Mouse (Mus musculus) CH12.LX (cell line): Measurements from ENCODE around the gene Kntc1.

ENCODE experiments used
- BHLHE40 ChIP-seq: IDR thresholded peaks from 2 replicates; pipeline ENCODE4 v1.6.1; 2011; ENCODE audit warnings: mild to moderate bottlenecking, low read depth, low read length, improper control_type of control experiment
- CTCF ChIP-seq, 2 experiments: IDR thresholded peaks in 1 of 2; conservative IDR thresholded peaks in 1 of 2; 2 replicates each; pipeline ENCODE4 v1.5.1; 2011 to 2012; ENCODE audit warnings: low read depth in 2 of 2, low read length in 2 of 2, improper control_type of control experiment in 1 of 2, inconsistent platforms in 1 of 2, mild to moderate bottlenecking in 1 of 2, moderate library complexity in 1 of 2
- E2F4 ChIP-seq: IDR thresholded peaks from 2 replicates; pipeline ENCODE4 v1.6.1; 2011; ENCODE audit warnings: low read depth, low read length, improper control_type of control experiment; ENCODE audit not compliant: insufficient replicate concordance
- ETS1 ChIP-seq: conservative IDR thresholded peaks from 2 replicates; pipeline ENCODE4 v1.6.1; 2012; ENCODE audit warnings: low read depth, mild to moderate bottlenecking, inconsistent platforms, low read length, improper control_type of control experiment, moderate library complexity
- HCFC1 ChIP-seq: IDR thresholded peaks from 2 replicates; pipeline ENCODE4 v1.6.1; 2012; ENCODE audit warnings: low read depth, mild to moderate bottlenecking, inconsistent platforms, low read length, improper control_type of control experiment
- MAX ChIP-seq: IDR thresholded peaks from 2 replicates; pipeline ENCODE4 v1.6.1; 2011; ENCODE audit warnings: low read length, improper control_type of control experiment
- NELFE ChIP-seq: IDR thresholded peaks from 2 replicates; pipeline ENCODE4 v1.6.1; 2011; ENCODE audit warnings: low read depth, low read length, improper control_type of control experiment
- NRF1 ChIP-seq: IDR thresholded peaks from 2 replicates; pipeline ENCODE4 v1.6.1; 2014; ENCODE audit warnings: low read depth, mild to moderate bottlenecking, inconsistent platforms, low read length, improper control_type of control experiment, moderate library complexity
- POLR2A ChIP-seq: IDR thresholded peaks from 2 replicates; pipeline ENCODE4 v1.6.1; 2011; ENCODE audit warnings: low read depth, mild to moderate bottlenecking, improper control_type of control experiment, low read length
- UBTF ChIP-seq: IDR thresholded peaks from 2 replicates; pipeline ENCODE4 v1.6.1; 2012; ENCODE audit warnings: low read depth, mild to moderate bottlenecking, inconsistent platforms, low read length, improper control_type of control experiment, moderate library complexity
- USF2 ChIP-seq: conservative IDR thresholded peaks from 2 replicates; pipeline ENCODE4 v1.6.1; 2011; ENCODE audit warnings: low read depth, low read length, improper control_type of control experiment

GRCm38 (mm10) chr5:123765506-123765905 lies 16.0 kb downstream of the Kntc1 start:
- TF ChIP-seq E2F4 (no peak), CTCF (conservative IDR thresholded peaks at IDR 0.05 in 1 of 2, IDR thresholded peaks at IDR 0.05 in 1 of 2; ENCODE audit: low read depth in 2 of 2, low read length in 2 of 2) (no peak), NELFE (no peak), MAX (no peak), ETS1 (no peak), USF2 (no peak), NRF1 (no peak), UBTF (no peak), POLR2A (no peak), BHLHE40 (no peak), HCFC1 (no peak)
